Mouse (Mus musculus): ENCODE data around the gene Znrf1.

The Znrf1 gene

DNA sequence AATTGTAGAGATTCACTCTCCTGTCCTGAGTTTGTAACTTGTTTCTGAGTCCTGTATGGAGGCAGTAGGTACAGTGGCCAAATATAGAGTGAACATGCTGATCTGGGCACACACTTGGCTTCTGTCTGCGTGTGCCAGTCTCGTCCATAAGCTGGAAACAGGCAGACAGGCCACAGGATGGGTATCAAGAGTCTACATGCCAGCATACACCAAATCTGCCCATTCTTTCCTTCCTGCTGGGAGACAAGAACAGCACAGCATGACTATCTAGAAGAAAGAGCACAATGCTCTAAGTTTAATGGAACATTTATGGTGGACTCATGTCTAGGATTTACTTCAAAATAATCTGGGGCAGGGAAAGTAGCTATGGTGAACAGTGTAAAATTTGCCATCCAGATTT, 59.1 kb downstream of the Znrf1 start:
- DNase-seq (ENCODE audit: extremely low spot score, low read depth, low spot score), result no peak

- no peak for DNase-seq (ENCODE audit: extremely low spot score, low read depth, low spot score)
Observed at GRCm38 (mm10) chr8:111595712-111596484, 60.0 kb downstream of the Znrf1 start.

GRCm38 (mm10) chr8:111596485-111596821, 60.6 kb downstream of the Znrf1 start:
- no peak for DNase-seq (ENCODE audit: extremely low spot score, low read depth, low spot score)

DNA sequence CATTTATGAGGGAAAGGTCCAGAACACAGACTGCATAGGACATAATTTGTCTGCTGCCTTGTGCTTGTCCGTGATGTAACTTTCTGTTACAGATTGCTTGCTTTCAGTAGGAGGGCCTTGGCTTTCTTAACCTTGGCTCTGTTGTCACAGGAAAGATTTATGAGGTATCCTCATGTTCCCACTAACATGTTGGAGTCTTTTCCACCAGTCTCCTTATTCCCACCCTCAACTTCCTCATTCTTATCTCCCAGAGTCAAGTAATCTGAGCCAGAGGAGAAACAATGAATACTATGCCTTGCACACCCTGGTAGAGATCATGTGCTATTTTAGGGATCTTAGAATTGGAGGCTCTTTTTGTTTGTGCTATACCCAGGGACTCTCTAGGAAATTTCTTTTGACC, 61.4 kb downstream of the Znrf1 start:
- no peak for DNase-seq (ENCODE audit: extremely low spot score, low read depth, low spot score)

DNA sequence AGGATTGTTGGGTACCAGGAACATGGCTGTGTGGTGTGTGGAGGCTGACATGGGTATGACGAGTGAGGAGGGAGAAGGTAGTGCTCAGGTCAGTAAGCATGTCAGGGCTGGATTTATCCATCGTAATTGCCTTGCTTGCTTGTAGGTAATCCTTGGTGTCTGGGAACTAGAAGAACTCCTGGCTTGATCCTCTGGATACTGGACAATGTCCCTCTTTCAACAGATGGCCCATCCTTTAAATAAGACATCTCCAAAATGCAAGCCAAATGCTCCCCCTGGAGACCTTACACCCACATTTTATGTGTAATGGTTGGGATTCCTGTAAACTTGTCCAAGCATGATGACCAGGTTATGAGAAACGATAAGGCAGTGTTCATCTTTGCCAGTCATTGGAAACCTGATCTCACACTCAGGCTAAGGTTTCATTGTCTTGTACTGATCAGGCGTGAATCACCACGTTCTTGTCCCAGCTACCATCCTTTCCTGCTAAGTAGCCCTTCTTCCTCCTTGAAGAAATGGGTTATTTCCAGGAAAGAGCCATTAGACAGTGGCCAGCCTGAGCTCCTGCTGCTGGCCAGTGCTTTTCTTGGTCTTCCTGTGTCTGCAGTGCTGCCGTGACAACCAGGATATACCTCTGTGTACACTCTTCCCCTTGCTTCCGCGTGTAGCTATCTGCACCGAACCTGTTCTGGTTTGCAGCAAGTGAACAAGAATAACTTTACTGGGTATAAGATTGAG, 64.0 kb downstream of the Znrf1 start:
- no peak for DNase-seq (ENCODE audit: extremely low spot score, low read depth, low spot score)

DNA sequence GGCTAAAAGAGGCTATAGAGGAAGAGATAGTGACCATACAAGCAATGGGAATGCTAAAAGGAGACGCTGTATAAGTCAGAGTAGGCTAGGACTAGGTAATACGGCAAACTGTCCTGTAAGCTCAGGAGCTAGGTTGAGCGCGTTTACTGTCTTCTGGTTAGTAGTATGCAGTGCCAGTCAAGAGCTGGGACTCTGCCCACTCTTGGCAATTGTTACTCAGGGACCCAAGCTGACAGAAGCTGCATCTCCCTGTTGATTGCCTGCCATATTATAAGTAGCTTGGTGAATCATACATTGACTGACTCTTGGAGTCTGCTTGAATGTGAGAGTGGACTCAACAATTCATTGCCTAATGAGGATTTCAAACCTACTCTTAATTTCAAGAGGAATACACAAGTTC, 66.2 kb downstream of the Znrf1 start:
- no peak for DNase-seq (ENCODE audit: extremely low spot score, low read depth, low spot score)

GRCm38 (mm10) chr8:111604986-111605385, 69.1 kb downstream of the Znrf1 start:
- DNase-seq (ENCODE audit: extremely low spot score, low read depth, low spot score), result no peak

GRCm38 (mm10) chr8:111606961-111607360, 71.1 kb downstream of the Znrf1 start:
- no peak for DNase-seq (ENCODE audit: extremely low spot score, low read depth, low spot score)

- no peak for DNase-seq (ENCODE audit: extremely low spot score, low read depth, low spot score)
Observed at GRCm38 (mm10) chr8:111607414-111607813, 71.5 kb downstream of the Znrf1 start.

DNA sequence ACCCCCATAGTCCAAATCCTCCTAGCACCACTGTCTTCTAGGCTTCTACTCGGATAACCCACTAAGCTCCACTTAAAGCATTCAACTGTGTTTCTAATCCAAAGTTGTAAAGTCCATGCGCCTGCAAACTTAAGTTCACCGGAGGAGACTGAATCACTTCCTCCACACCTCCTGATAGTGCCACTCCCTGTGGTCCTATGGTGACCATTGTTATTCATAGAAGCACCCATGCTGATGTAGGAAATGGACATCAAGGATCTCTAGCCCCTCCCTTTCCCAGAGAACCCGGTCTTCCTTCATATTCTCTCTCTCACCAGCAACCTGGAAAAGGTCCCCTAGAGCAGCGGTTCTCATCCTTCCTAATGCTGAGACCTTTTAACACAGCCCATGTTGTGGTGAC, 77.3 kb downstream of the Znrf1 start:
- DNase-seq (ENCODE audit: extremely low spot score, low read depth, low spot score), result no peak

- no peak for DNase-seq (ENCODE audit: extremely low spot score, low read depth, low spot score)
Observed at GRCm38 (mm10) chr8:111614786-111615701, 79.1 kb downstream of the Znrf1 start.

GRCm38 (mm10) chr8:111617812-111618211, 81.9 kb downstream of the Znrf1 start:
- DNase-seq (ENCODE audit: extremely low spot score, low read depth, low spot score), result no peak

- no peak for DNase-seq (ENCODE audit: extremely low spot score, low read depth, low spot score)
Observed at GRCm38 (mm10) chr8:111618273-111618672, 82.4 kb downstream of the Znrf1 start.

- no peak for DNase-seq (ENCODE audit: extremely low spot score, low read depth, low spot score)
Observed at GRCm38 (mm10) chr8:111619936-111620335, 84.0 kb downstream of the Znrf1 start.

DNA sequence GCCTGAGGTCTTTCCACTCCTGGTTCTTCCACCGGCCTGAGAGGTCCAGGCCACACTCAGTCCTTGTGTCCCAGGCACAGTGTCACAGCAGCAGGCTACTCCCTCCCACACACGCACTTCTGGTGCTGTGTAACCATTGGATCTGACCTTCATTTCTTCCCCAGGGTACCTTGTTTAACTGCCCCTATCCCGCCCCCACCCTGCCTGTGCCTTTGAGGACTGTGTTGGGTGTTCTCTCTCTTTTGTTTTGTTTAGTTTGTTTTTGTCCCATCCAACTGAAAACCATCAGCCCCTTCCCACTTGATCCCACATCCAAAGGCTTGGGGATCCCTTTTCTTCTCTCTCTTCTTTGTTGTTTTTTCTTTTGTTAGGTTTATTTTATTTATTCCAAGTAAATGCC, 86.2 kb downstream of the Znrf1 start:
- DNase-seq (ENCODE audit: extremely low spot score, low read depth, low spot score), result no peak

GRCm38 (mm10) chr8:111622553-111622952, 86.7 kb downstream of the Znrf1 start:
- no peak for DNase-seq (ENCODE audit: extremely low spot score, low read depth, low spot score)

GRCm38 (mm10) chr8:111624081-111624852, 88.4 kb downstream of the Znrf1 start:
- DNase-seq (ENCODE audit: extremely low spot score, low read depth, low spot score), result no peak

DNA sequence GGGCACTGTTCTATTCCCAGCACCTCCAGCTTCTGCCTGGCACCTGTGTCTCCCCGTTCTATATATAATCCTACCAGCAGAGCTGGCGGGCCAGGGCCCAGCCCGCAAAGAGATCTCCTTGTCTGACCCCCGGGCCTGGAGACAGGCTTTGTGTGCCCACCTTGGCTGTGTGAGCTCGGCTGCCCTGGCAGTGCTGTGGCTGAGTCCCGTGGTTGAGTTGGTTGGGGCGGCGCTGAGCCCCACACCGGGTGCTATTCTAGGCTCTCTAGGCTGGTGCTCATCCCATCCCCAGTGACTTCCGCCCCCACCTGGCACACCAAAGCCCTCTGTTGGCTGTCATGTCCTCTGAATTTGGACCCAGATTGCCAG, 88.9 kb downstream of the Znrf1 start:
- DNase-seq (ENCODE audit: extremely low spot score, low read depth, low spot score), result no peak

- DNase-seq (ENCODE audit: extremely low spot score, low read depth, low spot score), result peak; percentile 37
Observed at GRCm38 (mm10) chr8:111625694-111626527, 90.0 kb downstream of the Znrf1 start.

GRCm38 (mm10) chr8:111626528-111626820, 90.6 kb downstream of the Znrf1 start:
- DNase-seq (ENCODE audit: extremely low spot score, low read depth, low spot score), result no peak

Measured in hindlimb bud, embryonic 11.5 days (tissue).